Mouse (Mus musculus) kidney, postnatal 4 days (tissue): ENCODE measurements around the gene Arpp21.

ENCODE experiments used
- DNase-seq, 2 experiments: peaks; one replicate each; pipeline ENCODE4 v3.0.0; 2021; ENCODE audit warnings: mixed read lengths in 2 of 2

The Arpp21 gene

GRCm38 (mm10) chr9:112235696-112236397, at the start of gene Arpp21:
TSS of gene Arpp21 (minus strand) at chr9:112235938.
- DNase-seq = no peak

DNA sequence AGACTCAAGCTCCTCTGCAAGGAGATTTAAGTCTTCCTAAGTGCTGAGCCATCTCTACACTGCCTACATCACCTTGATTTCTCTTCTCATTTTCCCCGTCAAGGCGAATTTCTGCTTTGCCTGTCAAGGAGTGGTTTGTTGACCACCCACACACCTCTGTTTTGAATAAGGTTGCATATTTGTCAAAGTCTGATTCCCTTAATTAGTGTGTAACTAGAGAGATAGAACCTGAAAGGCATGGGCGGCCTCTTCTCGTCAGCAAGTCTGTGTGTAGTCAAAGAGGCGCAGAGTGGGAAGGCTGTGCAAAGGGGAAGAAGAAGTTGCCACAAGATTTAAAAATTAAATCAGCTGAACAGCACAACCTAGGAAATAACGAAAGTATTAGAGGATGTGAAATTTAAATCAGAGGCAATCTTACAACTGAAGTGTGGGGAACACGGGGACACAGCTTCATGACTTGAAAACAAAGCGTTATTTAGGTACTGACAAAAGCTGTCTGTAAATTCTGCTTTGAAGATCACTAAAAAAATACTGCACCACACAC, 36.8 kb upstream of the Arpp21 start:
- no peak for DNase-seq

DNA sequence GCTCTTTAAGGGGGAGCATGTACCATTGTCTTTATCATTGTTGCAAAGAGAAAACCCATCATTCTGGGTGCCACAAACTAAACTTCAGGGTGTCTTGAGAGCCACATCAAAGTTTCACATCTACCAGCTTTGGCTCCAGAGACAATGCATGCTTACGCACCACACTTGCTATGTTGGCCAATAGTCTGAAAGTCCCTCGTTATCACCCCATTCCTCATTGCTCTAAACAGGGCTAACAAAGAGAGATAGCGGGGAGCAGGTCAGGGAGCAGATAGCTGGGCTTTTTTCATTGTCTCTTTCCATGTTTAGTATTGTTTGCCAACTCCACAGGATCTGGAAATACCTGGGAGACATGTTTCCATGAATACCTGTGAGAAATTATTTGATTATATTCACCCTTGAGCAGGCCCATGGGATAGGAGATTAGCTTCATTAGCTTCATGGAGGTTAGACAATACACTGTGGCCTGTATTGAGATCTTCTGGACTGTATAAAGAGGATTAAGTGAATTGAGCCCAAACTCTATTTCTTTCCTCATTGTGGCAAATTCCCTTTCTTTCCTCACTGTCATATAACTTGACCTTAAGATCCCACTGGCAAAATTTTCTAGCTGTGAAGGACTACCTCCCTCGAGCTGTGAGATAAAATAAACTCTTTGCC, 29.4 kb upstream of the Arpp21 start:
- DNase-seq = no peak

DNA sequence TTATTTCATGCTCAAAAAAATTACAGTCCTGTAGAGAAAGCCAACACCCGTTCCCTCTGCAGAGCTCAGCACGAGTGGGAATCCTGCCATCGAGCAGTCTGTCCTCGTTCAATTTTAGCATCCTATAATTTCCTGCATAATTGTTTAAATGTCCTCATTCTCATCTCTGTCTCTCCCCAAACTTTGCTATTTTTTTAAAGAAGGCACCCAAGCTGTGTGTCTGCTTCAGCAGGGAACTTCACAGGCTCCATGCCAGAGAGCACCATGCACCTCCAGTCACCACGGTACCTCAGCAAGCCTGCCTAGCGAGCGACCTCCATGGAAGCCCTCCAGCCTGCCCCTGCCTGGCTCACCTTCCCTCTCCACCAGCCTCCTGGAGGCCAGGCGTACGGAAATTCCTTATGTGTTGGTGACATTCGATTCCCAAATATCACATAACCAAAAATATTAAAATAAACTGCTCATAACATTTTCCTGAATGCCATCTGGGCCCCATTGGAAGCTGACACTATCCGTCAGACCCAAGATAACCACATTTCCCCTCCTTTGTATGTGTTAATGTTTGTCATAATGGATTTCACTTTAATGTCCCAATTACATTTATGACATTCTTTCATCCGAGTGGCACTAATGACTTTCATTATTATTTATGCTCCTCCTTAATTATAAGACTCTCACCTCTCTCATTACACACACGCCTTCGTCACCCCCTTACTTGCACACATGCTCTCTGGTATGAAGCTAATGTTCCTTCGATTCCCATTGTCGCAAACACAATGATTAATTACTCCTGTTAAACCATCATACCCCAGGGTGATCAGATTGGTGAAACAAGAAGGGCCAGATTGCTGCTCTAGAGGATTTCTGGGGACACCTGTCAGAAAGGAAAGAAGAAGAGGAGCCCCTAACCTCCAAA, 26.5 kb upstream of the Arpp21 start:
- no peak for DNase-seq

GRCm38 (mm10) chr9:112261556-112261955, 25.8 kb upstream of the Arpp21 start:
- no peak for DNase-seq

DNA sequence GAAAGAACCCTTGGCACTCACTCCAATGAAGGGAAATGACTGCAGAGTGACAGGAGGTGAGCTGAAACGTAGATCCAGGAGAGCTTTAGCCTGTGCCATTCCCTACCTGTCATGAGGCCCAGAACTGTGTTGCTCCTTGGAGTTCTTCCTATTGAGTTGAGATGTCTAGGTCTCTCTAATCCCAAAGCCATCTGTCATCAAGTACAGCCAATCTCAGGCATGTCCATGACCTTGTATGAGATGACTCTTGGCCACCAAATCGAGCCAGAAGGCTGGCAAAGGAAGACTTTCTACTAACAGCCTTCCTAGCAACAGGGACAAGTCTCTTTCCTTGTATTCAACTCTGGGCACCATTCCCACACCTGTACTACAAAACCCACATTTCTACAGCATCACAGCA, 25.0 kb upstream of the Arpp21 start:
- no peak for DNase-seq

- no peak for DNase-seq
These were observed 22.8 kb upstream of the Arpp21 start for GRCm38 (mm10) chr9:112258560-112258959.

DNA sequence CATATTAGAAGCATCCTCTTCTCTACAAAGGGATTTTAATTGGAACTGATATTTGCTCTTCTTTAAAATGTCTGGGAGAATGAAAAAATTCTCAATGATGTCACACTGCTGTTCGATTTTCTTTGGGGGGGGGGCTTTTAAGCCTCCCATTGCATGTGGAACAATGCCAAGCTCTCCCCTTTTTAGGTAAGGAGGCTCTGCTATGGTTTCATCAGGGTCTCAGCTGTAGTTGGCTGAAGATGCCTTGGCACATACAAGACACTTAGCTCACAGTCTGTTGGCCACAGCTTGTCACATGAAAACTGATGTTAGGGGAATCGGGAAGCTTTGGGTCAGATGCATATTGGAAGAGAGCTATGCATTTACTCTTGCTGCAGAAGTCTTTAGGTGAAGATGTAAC, 20.2 kb upstream of the Arpp21 start:
- DNase-seq = no peak

- DNase-seq = no peak
These were observed 18.0 kb upstream of the Arpp21 start for GRCm38 (mm10) chr9:112253730-112254129.

GRCm38 (mm10) chr9:112251857-112252256, 16.1 kb upstream of the Arpp21 start:
- no peak for DNase-seq

GRCm38 (mm10) chr9:112251339-112251738, 15.6 kb upstream of the Arpp21 start:
- no peak for DNase-seq

DNA sequence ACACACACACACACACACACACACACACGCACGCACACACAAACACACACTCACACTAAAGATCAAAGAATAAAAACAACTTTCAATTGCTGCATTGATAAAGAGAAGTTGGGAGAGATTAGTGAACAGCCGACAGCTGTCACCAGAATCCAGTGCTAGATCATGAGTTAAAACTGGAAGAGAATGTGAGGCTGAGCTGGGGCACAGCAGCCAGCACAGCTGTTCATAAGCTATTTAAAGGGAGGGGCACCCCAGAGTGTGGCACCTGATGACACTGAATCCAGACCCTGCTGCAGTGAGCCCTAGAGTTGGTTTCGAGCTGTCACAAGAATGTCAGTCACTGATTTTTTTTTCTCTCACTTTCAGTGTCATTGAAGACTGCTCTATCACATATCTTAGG, 14.0 kb upstream of the Arpp21 start:
- DNase-seq = no peak

DNA sequence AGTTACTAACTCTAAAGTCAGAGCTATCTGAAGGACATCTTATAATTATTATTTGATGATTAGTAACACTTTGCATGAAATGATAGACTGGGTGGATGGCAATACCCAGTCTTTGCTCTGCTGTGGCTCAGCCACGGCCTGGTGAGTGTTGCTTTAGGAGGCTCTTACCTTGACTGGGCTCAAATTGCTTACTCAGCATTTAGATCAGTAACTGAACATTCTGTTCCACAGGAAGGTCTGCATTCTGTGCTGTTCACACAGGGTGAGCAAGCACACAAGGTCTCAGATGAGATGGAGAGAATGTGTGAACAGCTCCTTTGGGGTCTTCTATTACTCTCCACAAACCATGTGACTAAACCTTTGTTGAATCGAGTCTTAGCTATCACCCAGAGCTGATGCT, 11.4 kb upstream of the Arpp21 start:
- no peak for DNase-seq

GRCm38 (mm10) chr9:112238168-112238567, 2.4 kb upstream of the Arpp21 start:
- no peak for DNase-seq

- DNase-seq = no peak
These were observed 813 bp upstream of the Arpp21 start for GRCm38 (mm10) chr9:112236551-112236950.

DNA sequence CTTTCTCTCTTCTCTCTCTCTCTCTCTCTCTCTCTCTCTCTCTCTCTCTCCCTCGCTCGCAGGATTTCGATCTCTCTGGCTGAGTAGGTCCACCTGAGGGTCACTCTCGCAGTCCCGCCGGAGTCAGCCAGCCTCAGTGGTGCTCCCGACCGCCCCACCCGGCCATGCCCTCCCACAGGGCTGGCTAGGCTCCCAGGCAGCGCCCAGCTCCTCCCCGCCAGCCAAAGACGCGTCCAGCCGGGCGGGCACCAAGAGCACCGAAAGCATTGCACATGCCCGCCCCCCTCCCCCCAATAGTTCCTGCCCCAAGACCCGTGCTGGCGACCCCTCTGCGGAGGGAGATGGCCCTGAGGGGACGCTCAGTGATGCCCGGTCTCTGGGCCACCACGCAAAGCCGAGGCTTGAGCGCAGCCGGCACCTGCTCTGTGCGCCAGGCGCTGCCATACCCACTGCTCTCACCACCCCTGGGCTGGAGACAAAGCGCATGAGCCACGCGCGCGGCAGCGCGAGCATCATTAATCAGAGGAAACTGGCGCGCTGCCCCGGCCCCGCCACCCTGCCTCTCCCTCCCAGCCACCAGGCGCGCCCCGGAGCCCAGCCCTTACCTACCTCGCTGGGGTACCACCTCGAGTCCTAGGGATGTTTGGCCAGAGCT, 570 bp downstream of the Arpp21 start:
- peak; percentile 33 to 46 for DNase-seq

GRCm38 (mm10) chr9:112234505-112235024, 1.2 kb downstream of the Arpp21 start:
- DNase-seq = peak in 1 of 2 experiments; percentile 15

DNA sequence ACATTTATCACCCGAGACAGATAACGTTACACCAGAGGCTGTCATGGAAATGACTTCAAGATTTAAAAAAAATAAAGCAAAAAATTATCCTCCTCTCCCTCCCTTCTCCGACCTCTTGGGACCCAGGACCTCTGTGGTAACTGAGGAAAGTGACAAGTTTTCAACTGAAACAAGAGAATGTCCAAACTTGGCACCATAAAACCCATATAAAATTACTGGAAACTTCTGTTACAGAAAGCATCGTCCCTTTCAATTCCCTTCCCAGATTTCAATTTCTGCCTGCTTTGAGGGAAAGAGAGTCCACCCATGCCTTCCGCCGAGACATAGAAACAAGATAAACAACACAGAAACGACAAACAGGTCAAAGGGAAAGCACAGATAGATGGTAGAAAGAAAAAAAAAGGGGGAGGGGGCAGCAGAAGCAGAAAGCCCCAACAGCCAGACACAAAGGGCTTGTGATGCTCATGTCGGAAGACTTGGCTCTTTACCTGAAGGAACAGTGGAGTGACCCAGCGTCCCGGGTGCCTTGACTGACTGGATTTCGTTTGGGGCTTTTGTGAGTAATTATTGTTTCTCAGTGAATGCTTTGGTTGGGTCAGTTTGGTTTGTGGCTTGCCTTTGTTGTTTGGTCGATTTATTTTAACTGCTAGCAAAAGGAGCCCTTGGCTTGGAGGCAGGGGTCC, 1.8 kb downstream of the Arpp21 start:
- DNase-seq = no peak

DNA sequence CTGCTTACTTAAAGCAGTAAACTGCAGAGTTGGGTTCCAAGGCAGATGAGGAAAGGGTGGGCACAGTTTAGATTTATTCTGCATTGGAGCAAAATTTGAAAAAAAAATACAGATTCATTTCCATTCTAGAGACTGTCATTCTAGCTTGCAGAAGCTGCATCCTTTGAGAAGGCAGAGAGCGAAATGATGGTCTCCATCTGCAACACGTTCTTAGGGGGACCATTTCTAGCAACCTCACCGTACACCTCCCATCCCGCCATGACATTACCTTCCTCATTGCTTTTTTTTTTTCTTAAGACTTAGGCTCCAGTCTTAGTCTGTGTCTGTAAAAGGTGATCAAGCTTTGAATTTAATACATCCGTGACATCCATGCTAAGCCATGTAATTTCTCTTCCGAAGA, 2.4 kb downstream of the Arpp21 start:
- no peak for DNase-seq

GRCm38 (mm10) chr9:112231935-112232575, 3.7 kb downstream of the Arpp21 start:
- no peak for DNase-seq

DNA sequence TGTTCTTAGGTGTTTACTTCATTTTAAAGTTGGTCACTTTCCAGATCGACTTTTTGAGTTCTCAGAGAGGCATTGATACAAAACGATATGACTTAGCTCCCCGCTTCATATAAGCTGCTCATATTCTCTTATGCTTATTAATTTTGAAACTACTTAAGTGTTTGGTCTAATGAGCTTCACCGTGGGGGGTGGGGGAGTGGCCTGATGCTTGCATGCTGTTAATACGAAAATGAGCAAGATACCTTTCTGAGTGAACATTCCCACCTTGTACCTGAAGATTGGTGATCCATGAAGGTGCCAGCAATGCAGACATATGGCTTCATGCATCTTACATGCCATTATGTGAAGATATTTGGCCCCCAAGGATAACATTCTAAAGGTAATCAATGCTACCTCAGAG, 4.4 kb downstream of the Arpp21 start:
- DNase-seq = no peak
